Mouse (Mus musculus) Muller cell, postnatal 12 days (primary cell): ENCODE measurements around the gene Fbxw8.

Source experiments
- DNase-seq: peaks from one replicate; pipeline ENCODE4 v3.0.0-alpha.2; 2015; ENCODE audit errors: inconsistent ontology term

Gene Fbxw8

GRCm38 (mm10) chr5:118155565-118155947, 292 bp upstream of the Fbxw8 start:
- no peak for DNase-seq

DNA sequence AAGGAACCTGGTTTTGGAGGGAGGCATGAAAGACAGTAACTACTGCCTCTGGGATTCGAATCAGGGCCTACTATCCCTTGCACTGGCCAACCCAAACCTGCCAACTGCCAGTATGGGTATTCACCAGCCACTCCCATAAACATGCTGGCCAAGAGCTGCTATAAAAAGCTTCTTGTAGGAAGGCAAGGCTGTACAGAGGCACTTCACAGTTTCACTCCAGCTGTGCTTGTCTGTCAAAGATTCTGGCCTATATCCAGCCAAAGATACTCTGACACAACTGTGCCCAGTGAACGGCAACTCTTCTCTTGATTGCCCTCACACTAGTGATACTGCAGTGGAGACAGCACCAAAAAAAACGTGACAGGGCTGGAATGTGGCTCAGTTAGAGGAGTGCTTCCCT, 5.6 kb downstream of the Fbxw8 start:
- DNase-seq, result no peak

DNA sequence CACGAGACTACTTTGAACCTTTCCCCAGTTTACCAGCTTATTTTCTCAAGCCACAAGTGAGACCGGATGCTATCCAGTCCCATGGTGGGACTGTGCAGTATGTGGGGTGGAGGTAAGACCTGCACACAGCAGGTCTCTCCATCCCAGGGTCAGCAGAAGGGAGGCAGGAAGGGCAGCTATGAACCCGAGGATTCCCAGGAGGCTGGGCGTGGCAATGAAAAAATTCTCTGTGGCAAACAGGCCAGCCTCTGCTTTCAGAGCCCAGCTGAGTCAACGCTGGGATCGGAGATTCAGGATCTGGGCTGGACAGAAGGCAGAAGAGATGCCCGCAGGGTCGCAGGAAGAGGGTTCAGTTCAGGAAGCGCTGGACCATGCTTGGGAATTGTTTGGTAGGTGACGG, 8.0 kb downstream of the Fbxw8 start:
- no peak for DNase-seq

GRCm38 (mm10) chr5:118145999-118146679, 9.1 kb downstream of the Fbxw8 start:
- peak; percentile 16 for DNase-seq

DNA sequence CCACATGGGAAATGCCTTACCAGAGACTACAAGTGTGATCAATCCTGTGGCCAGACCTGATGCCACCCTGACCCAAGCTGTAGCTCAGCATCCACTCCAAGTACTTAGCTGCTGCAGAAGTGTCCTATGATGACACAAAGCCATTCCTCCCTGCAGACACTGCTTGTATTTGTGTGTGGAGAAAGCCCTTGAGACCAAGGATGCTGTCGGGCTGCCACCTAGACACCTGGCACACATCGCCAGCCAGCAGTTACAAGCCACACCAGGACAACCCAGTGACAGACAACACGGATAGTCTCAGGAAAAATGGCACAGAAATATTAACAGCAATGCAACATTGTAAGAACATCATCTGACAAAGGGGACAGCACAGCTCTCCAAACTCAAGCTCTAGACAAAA, 9.8 kb downstream of the Fbxw8 start:
- DNase-seq, result no peak

DNA sequence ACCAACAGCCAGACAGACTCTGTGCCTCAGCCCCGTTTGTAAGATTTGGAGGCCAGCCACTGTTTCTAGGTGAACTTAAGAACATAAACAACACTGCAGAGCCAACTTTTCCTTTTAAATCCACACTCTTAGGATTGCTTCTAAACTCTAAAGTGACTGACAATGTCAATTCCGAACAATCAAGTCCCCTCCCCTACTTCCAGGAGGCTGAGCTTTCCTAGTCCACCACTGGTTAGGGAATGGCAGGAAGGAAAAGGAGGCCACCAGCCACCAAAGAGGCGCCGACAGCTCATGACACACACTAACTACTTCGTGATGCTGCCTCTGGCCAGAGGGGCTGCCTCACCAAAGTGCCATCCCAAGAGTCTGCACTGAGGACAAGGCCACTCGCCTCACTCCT, 10.5 kb downstream of the Fbxw8 start:
- no peak for DNase-seq

- no peak for DNase-seq
Measured at GRCm38 (mm10) chr5:118144327-118144726, 10.9 kb downstream of the Fbxw8 start.

- no peak for DNase-seq
Measured at GRCm38 (mm10) chr5:118143211-118144026, 11.8 kb downstream of the Fbxw8 start.

DNA sequence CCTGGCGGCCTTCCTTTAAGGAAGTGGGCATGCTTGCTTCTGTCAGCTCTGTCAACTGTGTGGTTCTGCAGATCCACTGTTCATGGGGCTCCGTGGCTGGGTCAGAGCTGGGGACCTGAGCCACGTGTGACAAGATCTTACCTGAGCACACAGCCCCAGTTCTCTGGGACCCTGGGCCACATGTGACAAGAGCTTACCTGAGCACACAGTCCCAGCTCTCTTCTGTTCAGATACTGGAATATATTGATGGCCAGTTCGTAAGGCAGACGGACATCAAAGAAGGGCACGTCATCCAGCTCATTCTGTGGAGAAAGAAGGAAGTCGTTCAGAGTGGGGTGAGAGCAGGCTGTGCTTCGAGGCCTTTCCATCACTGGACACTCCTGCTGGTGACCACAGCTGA, 12.8 kb downstream of the Fbxw8 start:
- DNase-seq, result no peak

- DNase-seq, result no peak
Measured at GRCm38 (mm10) chr5:118139630-118140029, 15.6 kb downstream of the Fbxw8 start.

GRCm38 (mm10) chr5:118136391-118136790, 18.9 kb downstream of the Fbxw8 start:
- no peak for DNase-seq

DNA sequence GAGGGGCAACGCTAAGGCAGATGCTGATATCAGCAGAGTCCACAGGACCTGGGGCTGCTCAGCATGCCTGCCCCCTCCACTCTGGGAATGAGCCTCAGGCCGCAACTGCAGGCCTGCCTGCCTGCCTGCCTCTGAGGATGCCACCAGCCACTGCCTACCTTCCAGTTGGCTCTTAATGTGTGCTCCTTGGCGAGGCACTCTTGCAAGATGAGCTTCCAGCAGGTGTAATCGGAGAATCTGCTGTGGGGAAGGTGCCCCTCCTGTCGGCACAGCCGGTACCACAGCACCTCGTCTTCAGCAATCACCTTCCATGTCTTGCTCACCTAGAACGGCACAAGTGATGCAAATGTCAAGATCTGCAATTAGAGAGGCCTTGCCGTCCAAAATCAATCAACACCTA, 26.6 kb downstream of the Fbxw8 start:
- no peak for DNase-seq

- no peak for DNase-seq
Measured at GRCm38 (mm10) chr5:118128208-118128607, 27.1 kb downstream of the Fbxw8 start.

DNA sequence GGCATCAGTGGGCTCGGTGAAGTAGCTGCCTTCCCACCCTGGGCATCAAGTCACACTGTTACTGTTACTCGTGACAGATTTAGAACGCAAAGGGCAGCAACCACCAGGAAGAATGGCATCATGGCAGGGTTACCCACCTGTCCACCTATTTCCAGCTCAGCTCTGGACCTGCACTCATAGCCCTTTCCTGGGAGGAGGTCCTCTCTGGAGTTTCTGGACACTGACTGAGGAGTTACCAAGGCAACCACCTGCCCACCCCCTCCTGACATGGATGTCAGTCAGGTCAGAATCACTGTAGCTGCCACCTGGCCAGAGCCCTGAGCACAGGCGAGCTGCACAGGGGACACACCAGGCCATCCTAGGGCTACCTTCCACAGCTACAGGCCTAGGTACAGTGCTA, 28.6 kb downstream of the Fbxw8 start:
- DNase-seq, result no peak

DNA sequence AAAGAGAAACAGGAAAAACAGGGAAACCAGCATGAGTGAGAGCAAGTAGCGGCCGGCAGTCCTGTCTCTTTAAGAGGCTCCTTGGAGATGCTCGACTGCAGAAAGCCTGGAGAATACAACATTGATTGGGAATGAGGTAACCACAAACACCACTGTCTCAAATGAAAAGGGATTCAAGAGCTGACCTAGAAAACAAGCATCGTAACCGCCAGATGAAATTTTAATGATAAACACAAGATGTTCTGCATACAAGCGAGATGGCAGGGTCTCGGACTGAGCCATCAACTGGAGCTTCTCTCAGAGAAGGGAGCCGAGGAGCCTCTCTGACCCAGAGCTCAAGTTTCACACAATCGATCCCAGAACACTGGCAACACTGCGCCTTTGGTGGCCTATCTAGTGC, 32.2 kb downstream of the Fbxw8 start:
- DNase-seq, result peak; percentile 41

DNA sequence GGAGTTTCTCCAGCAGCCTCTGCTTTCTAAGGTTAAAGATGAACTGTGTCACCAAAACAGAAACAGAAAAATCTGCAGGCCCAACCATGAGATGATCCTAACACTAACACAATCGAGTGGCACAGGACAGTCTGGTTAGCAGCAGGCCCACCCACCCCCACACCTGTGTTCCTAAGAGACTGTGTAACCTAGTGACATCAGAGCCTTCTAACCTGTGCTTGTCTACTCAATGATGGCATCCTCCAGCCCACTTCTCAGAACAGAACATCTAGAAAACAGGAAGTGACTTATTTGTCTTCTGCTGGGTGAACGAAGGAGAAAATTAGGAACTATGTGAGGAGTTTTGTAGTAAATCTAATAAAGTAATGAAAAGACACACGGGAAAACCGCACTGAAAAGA, 33.3 kb downstream of the Fbxw8 start:
- DNase-seq, result no peak

DNA sequence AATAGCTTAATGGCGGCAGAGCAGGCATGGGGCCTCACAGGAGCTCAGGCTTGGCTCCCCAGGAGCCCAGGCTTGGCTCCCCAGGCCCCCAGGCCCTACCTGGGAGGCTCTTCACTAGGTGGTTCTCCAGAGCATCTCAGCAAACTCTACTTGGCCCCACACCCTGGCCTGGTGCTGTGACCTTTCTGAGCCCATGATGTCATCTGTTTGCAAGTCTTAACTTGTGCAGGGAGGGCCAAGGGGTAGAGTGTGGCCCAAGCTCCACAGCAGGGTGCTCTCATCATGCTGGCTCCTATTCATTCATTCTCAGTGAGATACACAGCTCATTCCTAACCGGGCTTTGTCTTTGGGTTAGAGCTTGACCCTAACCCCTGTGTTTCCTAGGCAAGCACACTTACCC, 34.6 kb downstream of the Fbxw8 start:
- peak; percentile 14 for DNase-seq

DNA sequence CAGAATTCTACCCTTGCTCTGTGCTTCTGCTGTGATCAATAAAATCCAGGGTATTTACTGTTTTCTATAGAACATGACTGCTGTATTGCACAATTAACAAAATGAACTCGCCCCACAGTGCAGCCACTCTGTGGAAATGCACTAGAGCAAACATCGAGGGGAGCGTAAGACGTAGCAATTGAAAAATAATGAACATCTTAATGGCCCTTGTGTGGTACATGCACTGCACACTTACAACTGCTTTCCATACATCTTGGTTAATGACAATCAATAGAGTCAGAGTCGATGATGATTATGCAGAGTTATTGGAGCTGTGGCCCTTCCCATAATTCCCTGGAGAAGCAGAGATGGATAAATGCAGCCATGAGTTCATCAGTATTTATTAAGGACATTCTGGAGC, 36.3 kb downstream of the Fbxw8 start:
- DNase-seq, result no peak

DNA sequence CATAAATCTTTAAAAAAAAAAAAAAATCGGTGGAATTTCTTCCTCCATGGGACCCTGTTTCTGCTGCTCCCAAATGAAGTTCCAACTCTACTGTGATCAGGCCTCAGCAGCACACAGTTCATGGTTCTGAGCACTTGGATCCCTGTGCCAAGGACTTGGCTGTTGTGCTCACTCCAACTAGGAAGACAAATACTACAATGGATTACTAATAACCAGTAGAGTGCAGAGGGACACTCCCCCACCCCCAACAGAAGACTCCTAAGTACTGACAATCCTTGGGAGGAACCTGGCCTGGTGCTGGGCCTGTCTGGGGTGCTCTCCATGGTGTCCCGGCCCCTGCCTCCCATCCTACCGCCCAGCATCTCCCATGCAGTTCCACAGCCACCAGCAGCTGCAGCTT, 36.9 kb downstream of the Fbxw8 start:
- no peak for DNase-seq

DNA sequence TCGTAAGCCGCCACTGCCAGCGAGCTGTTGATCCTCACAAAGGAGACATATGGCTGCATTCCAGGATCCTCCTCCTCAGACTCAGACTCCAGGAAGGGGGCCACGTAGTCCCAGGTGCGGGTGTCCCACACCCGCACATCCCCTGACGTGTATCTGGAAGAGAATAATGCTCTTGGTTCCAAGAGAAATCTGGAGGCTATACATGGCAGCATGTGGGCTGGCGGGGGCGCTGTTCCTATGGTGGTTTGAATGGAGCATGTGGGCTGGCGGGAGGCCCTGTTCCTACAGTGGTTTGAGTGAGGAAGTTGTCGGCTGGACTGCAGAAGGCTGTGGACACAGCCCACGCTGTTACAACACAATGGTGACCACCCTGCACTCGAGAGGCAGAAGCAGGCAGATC, 41.6 kb downstream of the Fbxw8 start:
- peak; percentile 50 for DNase-seq

- no peak for DNase-seq
Measured at GRCm38 (mm10) chr5:118113043-118113442, 42.2 kb downstream of the Fbxw8 start.

- no peak for DNase-seq
Measured at GRCm38 (mm10) chr5:118108794-118109440, 46.3 kb downstream of the Fbxw8 start.
